Mouse (Mus musculus): ENCODE data around the gene Pstk.

- TF ChIP-seq GATA1 (IDR thresholded peaks at IDR 0.05; ENCODE audit: low read length) (no peak), TAL1 (IDR thresholded peaks at IDR 0.05; ENCODE audit: low read length) (no peak)
Measured at GRCm38 (mm10) chr7:131370648-131371469, at the start of gene Pstk.

Measured in erythroblast, embryonic 14.5 days (primary cell).